Mouse (Mus musculus) E14TG2a.4 (cell line): ENCODE results near the gene Zfp91.
"Not testable (repeated sequence)": the region's sequence is repeated elsewhere in the genome, so short reads cannot be mapped to it uniquely, and the experiment has no call there.

Experiments
- CTCF ChIP-seq: conservative IDR thresholded peaks from 2 replicates; pipeline ENCODE4 v1.5.1; 2014; ENCODE audit warnings: low read length
- NANOG ChIP-seq: IDR thresholded peaks from 2 replicates; pipeline ENCODE4 v1.6.1; 2014; ENCODE audit warnings: borderline replicate concordance, low read length, mixed read lengths
- POU5F1 ChIP-seq: IDR thresholded peaks from 2 replicates; pipeline ENCODE4 v1.6.1; 2014; ENCODE audit warnings: low read length, borderline replicate concordance

GRCm38 (mm10) chr19:12721596-12721995 lies 74.3 kb downstream of the Zfp91 start:
- not testable (repeated sequence) for TF ChIP-seq CTCF, NANOG, POU5F1
